Mouse (Mus musculus) left cerebral cortex, postnatal 25 days (tissue): ENCODE measurements around the gene Fgf11. TPM values are rescaled to one million over a fixed set of nuclear protein-coding genes. Genes with fewer than 3 reads are reported as not detected.
A peak's percentile ranks its signal among the peaks of the same experiment; 100 is the strongest.

ENCODE experiments used
- DNase-seq, 2 experiments: peaks; one replicate each; pipeline ENCODE4 v3.0.0; 2022; ENCODE audit warnings: low spot score in 2 of 2, mixed read lengths in 1 of 2
- intact Hi-C: fragments of 180-260 bp; cut with DNase I; formaldehyde crosslinking; loops from one replicate; pipeline ENCODE4 v1.15.1; 2025
- total RNA-seq, 2 experiments: library from RNA; stranded (reverse); gene quantifications; 2 replicates each; pipeline ENCODE4 v1.2.3; 2021

Gene Fgf11
- total RNA-seq, 2 experiments from 2014 or later, result 14.9 to 17.2 TPM

DNA sequence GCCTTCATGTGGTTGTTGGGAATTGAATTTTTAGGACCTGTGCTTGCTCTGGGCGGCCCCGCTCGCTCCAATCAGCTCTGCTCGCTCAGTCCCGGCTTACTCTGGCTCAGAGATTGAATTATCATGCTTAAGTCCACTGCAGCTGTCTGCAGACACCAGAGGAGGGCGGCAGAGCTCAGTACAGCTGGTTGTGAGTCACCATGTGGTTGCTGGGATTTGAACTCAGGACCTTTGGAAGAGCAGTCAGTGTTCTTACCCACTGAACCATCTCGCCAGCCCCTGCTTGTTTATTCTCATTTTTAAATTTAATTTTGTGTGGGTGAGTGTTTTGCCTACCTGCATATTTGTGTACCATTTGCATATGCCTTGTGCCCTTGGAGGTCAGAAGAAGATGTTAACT, 38.1 kb downstream of the Fgf11 start:
- intact Hi-C loops, result no loop called here
- DNase-seq, result no peak

DNA sequence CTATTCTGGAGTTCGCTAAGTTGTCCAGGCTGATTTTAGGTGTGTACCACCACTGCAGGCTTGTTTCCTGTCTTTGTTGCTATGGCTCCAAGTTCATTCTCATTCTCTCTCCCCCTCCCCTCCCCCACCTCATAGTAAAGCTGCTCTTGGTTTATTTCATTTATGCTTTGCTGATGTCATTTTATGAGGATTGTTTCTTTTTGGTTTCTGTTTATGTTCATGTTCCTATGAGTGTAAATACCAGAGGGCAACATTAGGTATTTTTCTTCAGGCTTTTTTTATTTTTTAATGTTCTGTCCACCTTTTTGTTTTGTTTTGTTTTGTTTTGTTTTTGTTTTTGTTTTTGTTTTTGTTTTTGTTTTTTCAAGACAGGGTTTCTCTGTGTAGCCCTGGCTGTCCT, 39.8 kb downstream of the Fgf11 start, which contains the start of gene Slc35g3:
TSS of gene Slc35g3 (minus strand) at position 101 of the 400 bp plus-strand sequence.
- intact Hi-C loops, result no loop called here
- DNase-seq, result no peak

DNA sequence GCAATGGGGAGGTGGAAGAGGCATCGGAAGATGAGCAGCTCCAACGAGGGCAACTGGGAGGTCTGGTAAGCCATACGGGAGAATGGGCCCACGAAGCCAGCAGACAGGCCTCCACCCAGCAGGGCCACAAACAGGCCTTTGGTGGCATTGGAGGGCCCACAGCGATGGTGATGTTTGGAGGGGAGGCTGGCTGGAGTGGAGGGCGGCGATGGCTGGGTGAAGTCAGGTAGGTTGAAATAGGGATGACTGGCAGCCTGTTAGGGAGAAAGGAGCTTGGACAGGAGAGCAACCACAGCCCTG, 40.8 kb downstream of the Fgf11 start:
- no peak for DNase-seq
- intact Hi-C loops, result no loop called here

DNA sequence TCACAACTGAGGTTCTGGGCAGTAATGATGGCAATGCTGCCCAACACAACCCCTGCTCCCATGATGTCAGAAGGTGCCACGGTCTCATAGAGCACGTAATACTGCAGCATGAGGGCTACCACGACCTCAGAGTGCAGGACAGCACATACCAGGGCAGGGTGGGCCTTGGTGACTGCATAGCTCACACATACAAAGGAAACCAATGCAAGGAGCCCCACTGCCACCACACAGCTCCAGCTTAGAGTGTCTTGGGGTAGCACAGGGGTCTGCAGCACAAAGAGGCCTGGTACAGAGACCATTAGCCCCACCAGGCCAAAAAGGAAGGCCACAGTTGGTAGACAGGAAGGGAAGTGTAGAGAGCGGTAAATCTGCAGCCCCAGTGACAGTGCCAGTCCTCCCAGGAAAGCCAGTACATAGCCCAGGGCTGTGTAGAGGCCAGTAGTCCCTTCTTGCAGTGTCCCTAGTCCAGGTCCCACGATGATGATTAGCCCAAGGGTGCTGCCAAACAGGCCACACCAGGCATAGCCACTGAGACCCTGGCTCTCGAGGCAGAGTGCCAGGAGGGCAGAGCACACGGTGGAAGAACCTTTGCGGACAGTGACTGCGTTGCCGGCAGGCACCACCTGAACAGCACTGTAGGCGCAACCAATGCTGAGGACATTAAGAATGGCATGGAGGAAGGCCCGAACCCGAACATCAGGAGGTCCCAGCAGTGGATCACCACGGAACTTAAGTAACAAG, 41.3 kb downstream of the Fgf11 start:
- intact Hi-C loops, result no loop called here
- DNase-seq, result no peak

- intact Hi-C loops, result loop anchor here (1.0 to 2.0 kb wide), 5 partner anchors 7 to 118 kb away; partner anchors contain the start of genes Nlgn2 and Senp3
- DNase-seq, result peak; percentile 86 to 96
Measured at GRCm38 (mm10) chr11:69758971-69759721, 42.5 kb downstream of the Fgf11 start.

DNA sequence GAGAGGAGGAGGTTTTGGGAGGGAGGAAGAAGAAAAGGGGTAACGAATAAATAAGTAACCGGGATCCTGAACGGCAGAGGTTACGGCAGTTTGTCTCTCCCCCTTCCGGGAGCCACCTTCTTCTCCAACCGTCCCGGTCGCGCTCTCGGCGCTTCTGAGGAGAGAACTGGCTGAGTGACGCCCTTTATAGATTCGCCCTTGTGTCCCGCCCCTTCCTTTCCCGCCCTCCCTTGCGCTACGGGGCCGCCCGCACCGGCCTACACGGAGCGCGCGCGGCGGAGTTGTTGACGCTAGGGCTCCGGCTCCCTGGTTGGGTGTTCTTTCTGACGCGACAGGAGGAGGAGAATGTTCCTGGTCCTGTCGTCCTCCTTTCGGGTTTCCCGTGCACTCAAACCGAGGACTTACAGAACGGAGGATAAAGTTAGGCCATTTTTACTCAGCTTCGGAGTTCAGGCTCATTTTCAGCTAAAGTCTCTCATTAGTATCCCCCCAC, 43.1 kb downstream of the Fgf11 start, which contains the start of gene Polr2a:
TSS of gene Polr2a (minus strand) at position 160 of the 493 bp plus-strand sequence.
- intact Hi-C loops, result loop anchor here (1.0 to 2.0 kb wide), 5 partner anchors 8 to 118 kb away; partner anchors contain the start of genes Nlgn2 and Senp3
- peak; percentile 99 for DNase-seq

- DNase-seq, result peak; percentile 97
- intact Hi-C loops, result loop anchor here (1.0 to 2.0 kb wide), 5 partner anchors 8 to 119 kb away; partner anchors contain the start of genes Nlgn2 and Senp3
Measured at GRCm38 (mm10) chr11:69758090-69758456, 43.6 kb downstream of the Fgf11 start.

DNA sequence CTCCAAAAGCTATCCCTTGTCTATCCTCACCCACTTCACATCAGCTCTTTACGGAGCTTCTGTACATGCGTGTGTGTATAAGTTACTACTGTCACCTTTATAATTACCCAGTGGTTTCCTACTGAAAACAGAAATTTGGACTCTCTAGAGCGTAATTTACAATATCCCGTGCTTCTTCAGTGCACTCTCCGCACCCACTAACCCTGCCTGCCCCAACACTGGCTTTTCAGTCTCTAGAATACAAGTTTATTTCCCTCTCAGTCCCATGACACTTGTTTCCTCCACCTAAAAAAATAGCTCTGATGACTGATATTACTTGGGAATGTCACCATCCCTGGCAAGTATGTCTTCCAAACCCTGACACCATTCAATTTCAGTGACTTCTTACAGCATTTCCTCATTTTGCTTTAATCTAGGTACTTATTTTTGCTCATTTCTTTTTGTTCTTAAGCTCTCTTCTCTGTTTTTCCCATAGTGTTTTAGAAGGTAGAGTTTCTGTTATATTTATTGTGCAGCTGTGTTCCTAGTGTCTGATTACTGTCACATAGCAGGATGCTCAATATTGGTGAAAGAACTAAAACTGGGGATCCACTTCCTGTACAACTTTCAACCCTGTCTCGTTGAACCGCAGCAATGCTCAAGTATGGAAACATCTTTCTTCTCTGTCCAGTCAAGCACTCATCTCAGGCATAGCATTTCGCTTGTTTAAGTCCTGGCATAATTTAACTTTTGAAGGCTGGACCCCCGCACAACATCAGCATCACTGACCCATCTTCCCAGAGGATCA, 44.2 kb downstream of the Fgf11 start:
- no peak for DNase-seq
- intact Hi-C loops, result loop anchor here (1.0 to 2.0 kb wide), 5 partner anchors 9 to 119 kb away; partner anchors contain the start of genes Nlgn2 and Senp3

DNA sequence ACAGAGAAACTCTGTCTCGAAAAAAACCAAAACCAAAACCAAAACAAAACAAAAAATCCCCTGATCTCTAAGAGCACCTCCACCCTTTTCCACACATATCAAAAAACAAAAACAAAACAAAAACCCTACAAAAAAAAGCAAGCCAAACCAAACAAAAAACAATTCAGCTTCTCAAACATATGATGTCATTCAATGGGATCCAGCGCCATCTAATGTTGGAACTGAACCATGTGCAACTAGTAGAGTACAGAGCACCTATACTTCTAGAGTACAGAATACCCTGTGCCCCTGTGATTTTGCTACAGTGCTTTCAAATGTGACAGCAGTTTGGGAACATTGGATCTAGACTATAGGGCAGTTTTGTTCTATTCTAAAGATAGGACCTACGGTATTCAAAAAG, 47.0 kb downstream of the Fgf11 start:
- peak in 1 of 2 experiments; percentile 55 for DNase-seq
- intact Hi-C loops, result no loop called here

DNA sequence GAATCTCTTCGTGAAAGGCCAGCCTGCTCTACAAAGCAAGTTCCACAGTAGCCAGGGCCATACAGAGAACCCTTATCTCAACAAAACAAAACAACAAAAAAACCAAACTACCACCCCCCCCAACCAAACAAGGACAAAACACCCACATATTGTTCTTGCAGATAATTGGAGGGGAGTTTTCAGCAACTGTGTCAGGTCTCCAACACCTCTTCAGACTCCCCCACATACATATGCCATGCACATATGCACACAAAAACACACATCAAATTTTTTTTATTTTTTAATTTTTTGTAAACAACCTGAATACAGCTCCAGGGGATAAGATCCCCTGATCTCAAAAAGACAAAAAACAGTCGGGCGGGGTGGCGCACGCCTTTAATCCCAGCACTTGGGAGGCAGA, 47.4 kb downstream of the Fgf11 start:
- intact Hi-C loops, result no loop called here
- no peak for DNase-seq

GRCm38 (mm10) chr11:69752686-69753085, 49.0 kb downstream of the Fgf11 start:
- intact Hi-C loops, result no loop called here

GRCm38 (mm10) chr11:69751635-69752034, 50.0 kb downstream of the Fgf11 start:
- intact Hi-C loops, result no loop called here
- no peak for DNase-seq

More at GRCm38 (mm10) chr11:69752686-69753085, 49.0 kb downstream of the Fgf11 start:
- no peak for DNase-seq

Other genes starting within 250 kb of the Fgf11 start
- gene Efnb3, start 241.7 kb downstream of the Fgf11 start, total RNA-seq, result 10 to 100 TPM; 57.5 to 60.4 TPM
- gene Wrap53, start 221.6 kb downstream of the Fgf11 start, total RNA-seq, result 10 to 100 TPM; 10.1 to 10.4 TPM
- gene Trp53, start 221.5 kb downstream of the Fgf11 start, total RNA-seq, result 10 to 100 TPM; 18.7 to 21.1 TPM
- gene Atp1b2, start 195.9 kb downstream of the Fgf11 start, total RNA-seq, result 100 to 1,000 TPM; 403 to 438 TPM
- gene Shbg, start 184.0 kb downstream of the Fgf11 start, total RNA-seq, result not detected
- 1 to 10 TPM; 7.4 to 7.7 TPM for gene Sat2, start 179.8 kb downstream of the Fgf11 start, total RNA-seq
- 100 to 1,000 TPM; 122 to 133 TPM for gene Fxr2, start 168.9 kb downstream of the Fgf11 start, total RNA-seq
- not detected for gene Sox15, start 146.5 kb downstream of the Fgf11 start, total RNA-seq
- gene Mpdu1, start 139.2 kb downstream of the Fgf11 start, total RNA-seq, result 10 to 100 TPM; 59.1 to 59.7 TPM
- gene Cd68, start 135.7 kb downstream of the Fgf11 start, total RNA-seq, result 10 to 100 TPM; 17.5 to 19.6 TPM
- gene Eif4a1, start 129.4 kb downstream of the Fgf11 start, total RNA-seq, result 100 to 1,000 TPM; 323 to 328 TPM
- gene Senp3, start 119.8 kb downstream of the Fgf11 start, total RNA-seq, result 10 to 100 TPM; 94.3 to 97.5 TPM
- gene Tnfsf13, start 116.1 kb downstream of the Fgf11 start, total RNA-seq, result 1 to 10 TPM; 2.0 to 2.7 TPM
- gene Tnfsf12, start 106.0 kb downstream of the Fgf11 start, total RNA-seq, result 1 to 10 TPM; 8.6 to 8.9 TPM
- 1 to 10 TPM; 1.9 to 2.2 TPM for gene Tnfsfm13, start 105.8 kb downstream of the Fgf11 start, total RNA-seq
- gene Polr2a, start 43.2 kb downstream of the Fgf11 start, total RNA-seq, result 10 to 100 TPM; 53.3 to 53.6 TPM
- gene Slc35g3, start 39.9 kb downstream of the Fgf11 start, total RNA-seq, result not detected
- gene Zbtb4, start 35.9 kb downstream of the Fgf11 start, total RNA-seq, result 100 to 1,000 TPM; 110 to 114 TPM
- 1 to 10 TPM; 1.3 to 2.0 TPM for gene Chrnb1, start 5.9 kb downstream of the Fgf11 start, total RNA-seq
- not detected for gene Tmem102, start 3.8 kb upstream of the Fgf11 start, total RNA-seq
- not detected for gene Gm39566, start 13.4 kb upstream of the Fgf11 start, total RNA-seq
- not detected for gene Spem2, start 16.6 kb upstream of the Fgf11 start, total RNA-seq
- gene Spem1, start 20.3 kb upstream of the Fgf11 start, total RNA-seq, result under 1 TPM in 1 of 2 experiments, not detected in 1; 0.43 TPM
- gene Nlgn2, start 35.9 kb upstream of the Fgf11 start, total RNA-seq, result 100 to 1,000 TPM; 233 to 248 TPM
- gene Tmem256, start 36.7 kb upstream of the Fgf11 start, total RNA-seq, result 100 to 1,000 TPM; 129 to 134 TPM
- gene Plscr3, start 44.5 kb upstream of the Fgf11 start, total RNA-seq, result 10 to 100 TPM; 15.6 to 19.2 TPM
- gene Tnk1, start 56.9 kb upstream of the Fgf11 start, total RNA-seq, result under 1 TPM in 1 of 2 experiments, not detected in 1; 0.27 TPM
- gene Tmem95, start 76.2 kb upstream of the Fgf11 start, total RNA-seq, result not detected
- gene Kctd11, start 79.5 kb upstream of the Fgf11 start, total RNA-seq, result 1 to 10 TPM; 1.1 to 1.2 TPM
- not detected for gene Acap1, start 93.7 kb upstream of the Fgf11 start, total RNA-seq
- under 1 TPM; 0.55 to 0.60 TPM for gene 2810408A11Rik, start 99.1 kb upstream of the Fgf11 start, total RNA-seq
- gene Neurl4, start 99.2 kb upstream of the Fgf11 start, total RNA-seq, result 100 to 1,000 TPM; 113 to 117 TPM
- gene Gps2, start 112.0 kb upstream of the Fgf11 start, total RNA-seq, result 10 to 100 TPM; 26.9 to 33.2 TPM
- gene Eif5a, start 120.1 kb upstream of the Fgf11 start, total RNA-seq, result 100 to 1,000 TPM; 425 to 450 TPM
- gene Ybx2, start 133.9 kb upstream of the Fgf11 start, total RNA-seq, result 10 to 100 TPM in 1 of 2 experiments, 1 to 10 TPM in 1; 6.1 to 10.7 TPM
- 1 to 10 TPM; 2.3 to 3.5 TPM for gene Slc2a4, start 146.3 kb upstream of the Fgf11 start, total RNA-seq
- not detected for gene Cldn7, start 162.9 kb upstream of the Fgf11 start, total RNA-seq
- 100 to 1,000 TPM; 117 to 129 TPM for gene Ctdnep1, start 179.3 kb upstream of the Fgf11 start, total RNA-seq
- 100 to 1,000 TPM; 106 to 109 TPM for gene Elp5, start 180.7 kb upstream of the Fgf11 start, total RNA-seq
- 100 to 1,000 TPM; 217 to 218 TPM for gene Gabarap, start 189.3 kb upstream of the Fgf11 start, total RNA-seq
- 10 to 100 TPM; 44.6 to 47.5 TPM for gene Phf23, start 193.9 kb upstream of the Fgf11 start, total RNA-seq
- gene Dvl2, start 198.7 kb upstream of the Fgf11 start, total RNA-seq, result 10 to 100 TPM; 26.1 to 32.2 TPM
- 10 to 100 TPM; 57.4 to 59.3 TPM for gene Acadvl, start 213.6 kb upstream of the Fgf11 start, total RNA-seq
- 100 to 1,000 TPM; 931 to 954 TPM for gene Dlg4, start 215.1 kb upstream of the Fgf11 start, total RNA-seq